Mouse (Mus musculus): Measurements from ENCODE around the gene Adh4. TPM values are rescaled to one million over a fixed set of nuclear protein-coding genes. Genes with fewer than 3 reads are reported as not detected.

Gene Adh4
- polyA plus RNA-seq, 1 experiment = not detected

DNA sequence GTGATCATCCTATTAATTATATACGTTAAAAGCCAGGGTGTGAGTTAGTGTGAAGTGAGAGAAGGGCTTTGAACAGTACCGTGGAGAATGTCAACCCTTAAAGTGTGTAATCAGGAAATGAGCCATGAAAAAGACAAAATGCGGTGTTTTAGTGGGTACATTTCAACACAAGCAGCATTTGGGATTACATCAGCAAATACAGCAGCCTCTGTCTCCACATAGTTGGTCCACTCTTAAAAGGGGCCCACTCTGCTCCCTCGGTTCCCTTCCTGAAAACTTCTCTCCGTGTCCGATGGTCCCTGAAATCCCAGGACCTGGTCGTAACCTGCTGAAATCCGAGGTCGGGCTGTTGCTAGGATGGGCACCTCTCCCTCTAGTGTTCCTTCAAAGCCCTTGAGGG is 26.9 kb downstream of the Adh4 start:
- H3K27me3 ChIP-seq (ENCODE audit: control insufficient read depth, insufficient read depth, low read length) = no peaks in the 10 kb centered on the region
- H3K4me3 ChIP-seq (ENCODE audit: control insufficient read depth, insufficient read depth, low read length) = peak overlapping the region; percentile 67
- peaks cover 10% of the 10 kb centered on the region for H3K36me3 ChIP-seq (ENCODE audit: control insufficient read depth, insufficient read depth, low read length)
- no peak overlapping the region for H3K27ac ChIP-seq (ENCODE audit: control insufficient read depth, insufficient read depth, low read length)
- H3K4me1 ChIP-seq (replicated peaks; ENCODE audit: control insufficient read depth, insufficient read depth, low read length) = peaks cover 3% of the 10 kb centered on the region; the same call in 1 of the 2 replicates
- TF ChIP-seq POLR2A (IDR thresholded peaks at IDR 0.05; ENCODE audit: control insufficient read depth, extremely low read depth, insufficient read depth, low read length, poor library complexity) = no peak
- TF ChIP-seq CTCF (IDR thresholded peaks at IDR 0.05; ENCODE audit: borderline replicate concordance, control insufficient read depth, extremely low read depth, insufficient read depth, low read length, poor library complexity) = no peak
- DNase-seq = no peak
- 2% methylated on average over 9 of the region's 9 CpGs for WGBS

DNA sequence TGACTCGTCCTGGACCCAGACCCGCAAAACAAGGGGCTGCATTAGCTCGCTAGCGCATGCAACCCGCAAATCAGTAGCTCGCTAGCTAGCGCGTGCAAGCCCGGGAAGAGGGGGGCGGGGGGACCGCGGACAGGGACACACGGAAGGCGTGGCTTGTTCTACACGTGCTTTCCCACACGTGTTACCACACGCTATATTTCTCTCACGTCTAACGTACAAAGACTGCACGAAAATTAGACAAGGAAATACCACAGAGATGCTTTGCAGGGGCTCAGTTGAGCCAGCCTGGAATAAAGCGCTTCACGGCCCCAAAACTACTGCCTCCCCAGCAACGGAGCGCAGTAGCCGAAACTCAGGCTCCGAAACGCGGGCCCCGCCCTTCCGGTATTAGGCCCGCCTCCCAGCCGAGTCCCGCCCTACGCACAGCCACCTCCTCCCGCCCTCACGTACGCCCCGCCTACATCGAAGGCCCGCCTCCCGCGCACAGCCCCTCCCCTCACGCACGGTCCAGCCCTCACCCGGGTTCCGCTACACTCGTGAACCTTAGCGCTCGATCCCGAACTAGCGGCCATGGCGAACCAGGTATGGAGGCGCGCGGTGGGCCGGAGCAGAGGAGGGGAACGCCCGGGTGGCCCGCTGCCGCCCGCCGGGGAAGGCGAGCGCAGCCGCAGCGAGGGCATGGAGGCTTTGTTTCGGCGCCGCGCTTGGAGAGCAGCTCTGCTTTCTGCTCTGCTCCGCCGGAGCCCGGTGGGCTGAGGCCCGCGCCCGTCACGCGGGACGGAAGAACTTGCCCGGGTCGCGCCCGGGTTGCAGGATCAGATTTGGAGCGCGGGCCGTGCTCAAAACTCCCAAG is 27.6 kb downstream of the Adh4 start, which contains the start of gene Adh5:
Gene Adh5 (plus strand): TSS at position 482 of the 853 bp plus-strand sequence.
- WGBS = under 1% methylated on average over 86 of the region's 86 CpGs
- Histone ChIP-seq H3K27ac (ENCODE audit: control insufficient read depth, insufficient read depth, low read length) (no peak within 1 kb of the TSS), H3K4me3 (ENCODE audit: control insufficient read depth, insufficient read depth, low read length) (peak within 1 kb of the TSS; percentile 67), H3K4me1 (replicated peaks; ENCODE audit: control insufficient read depth, insufficient read depth, low read length) (peaks cover 3% of the 10 kb centered on the region; the same call in 1 of the 2 replicates), H3K27me3 (ENCODE audit: control insufficient read depth, insufficient read depth, low read length) (no peaks in the 10 kb centered on the region), H3K36me3 (ENCODE audit: control insufficient read depth, insufficient read depth, low read length) (peaks cover 14% of the 10 kb centered on the region)
- DNase-seq = peak; percentile 92
- TF ChIP-seq CTCF (IDR thresholded peaks at IDR 0.05; ENCODE audit: borderline replicate concordance, control insufficient read depth, extremely low read depth, insufficient read depth, low read length, poor library complexity) (0 out of 2 replicates have a peak, but pooled peaks have one; percentile 61), POLR2A (IDR thresholded peaks at IDR 0.05; ENCODE audit: control insufficient read depth, extremely low read depth, insufficient read depth, low read length, poor library complexity) (peak; percentile 71)

DNA sequence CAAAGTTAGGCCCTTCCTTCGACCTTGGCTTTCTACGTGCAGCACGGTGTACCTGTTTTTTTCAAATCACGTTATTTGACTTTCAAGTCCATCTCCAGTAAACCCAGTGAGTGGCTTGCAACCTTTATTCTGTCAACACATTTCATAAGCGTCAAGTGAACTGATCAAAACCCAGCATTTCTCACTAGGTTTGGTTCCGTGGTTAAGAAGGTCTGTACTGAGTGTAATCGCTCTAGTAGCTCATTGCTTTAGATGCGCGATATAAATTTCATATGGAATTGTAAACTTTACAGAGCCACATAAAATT is 28.2 kb downstream of the Adh4 start:
- Histone ChIP-seq H3K4me1 (replicated peaks; ENCODE audit: control insufficient read depth, insufficient read depth, low read length) (peaks cover 3% of the 10 kb centered on the region; the same call in 1 of the 2 replicates), H3K27me3 (ENCODE audit: control insufficient read depth, insufficient read depth, low read length) (no peaks in the 10 kb centered on the region), H3K36me3 (ENCODE audit: control insufficient read depth, insufficient read depth, low read length) (peaks cover 20% of the 10 kb centered on the region), H3K4me3 (ENCODE audit: control insufficient read depth, insufficient read depth, low read length) (peak overlapping the region; percentile 67), H3K27ac (ENCODE audit: control insufficient read depth, insufficient read depth, low read length) (no peak overlapping the region)
- no peak for DNase-seq
- WGBS = 5% methylated on average over 9 of the region's 9 CpGs
- TF ChIP-seq CTCF (IDR thresholded peaks at IDR 0.05; ENCODE audit: borderline replicate concordance, control insufficient read depth, extremely low read depth, insufficient read depth, low read length, poor library complexity) (no peak), POLR2A (IDR thresholded peaks at IDR 0.05; ENCODE audit: control insufficient read depth, extremely low read depth, insufficient read depth, low read length, poor library complexity) (no peak)

DNA sequence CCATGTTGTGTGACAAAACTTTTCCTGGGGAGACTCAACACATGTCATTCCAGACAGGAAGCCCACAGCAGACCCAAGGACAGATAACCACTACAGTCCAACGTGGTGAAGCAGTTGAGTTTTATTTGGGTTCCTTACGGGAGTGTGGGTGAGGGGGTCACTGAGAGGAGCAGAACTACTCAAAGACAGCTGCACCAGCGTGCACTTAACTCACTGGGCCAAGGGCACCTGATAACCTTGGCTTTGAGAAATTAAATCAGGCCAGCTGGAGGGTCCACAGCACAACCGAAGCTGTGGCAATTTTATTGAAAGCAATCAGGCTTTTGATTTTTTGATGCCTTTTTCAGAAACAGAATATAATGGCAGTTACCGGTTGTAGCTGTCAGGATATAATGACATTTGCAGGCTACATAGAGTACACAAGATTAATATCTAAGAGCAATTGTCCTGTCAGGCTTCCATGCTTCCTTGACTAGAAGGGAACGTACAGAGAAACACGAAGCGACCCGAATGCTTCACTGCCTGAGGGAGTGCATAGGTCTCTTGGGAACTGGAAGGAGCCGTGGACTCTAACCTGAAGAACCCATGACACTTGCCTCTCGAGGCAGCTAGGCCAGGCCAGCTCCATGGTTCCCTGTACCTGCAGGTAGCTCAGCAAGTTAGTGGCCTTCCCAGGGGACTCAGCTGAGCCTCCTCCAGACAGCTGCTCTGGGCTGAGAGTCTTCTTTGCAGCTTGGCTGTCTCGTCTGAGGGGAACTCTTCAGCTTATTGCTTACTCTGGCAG is 33.0 kb downstream of the Adh4 start:
- TF ChIP-seq CTCF (IDR thresholded peaks at IDR 0.05; ENCODE audit: borderline replicate concordance, control insufficient read depth, extremely low read depth, insufficient read depth, low read length, poor library complexity) = no peak
- TF ChIP-seq POLR2A (IDR thresholded peaks at IDR 0.05; ENCODE audit: control insufficient read depth, extremely low read depth, insufficient read depth, low read length, poor library complexity) = no peak
- peaks cover 63% of the 10 kb centered on the region for H3K36me3 ChIP-seq (ENCODE audit: control insufficient read depth, insufficient read depth, low read length)
- no peaks in the 10 kb centered on the region for H3K27me3 ChIP-seq (ENCODE audit: control insufficient read depth, insufficient read depth, low read length)
- 93% methylated on average over 12 of the region's 12 CpGs for WGBS
- no peaks in the 10 kb centered on the region for H3K4me1 ChIP-seq (replicated peaks; ENCODE audit: control insufficient read depth, insufficient read depth, low read length)
- no peak overlapping the region for H3K27ac ChIP-seq (ENCODE audit: control insufficient read depth, insufficient read depth, low read length)
- no peak for DNase-seq
- H3K4me3 ChIP-seq (ENCODE audit: control insufficient read depth, insufficient read depth, low read length) = no peak overlapping the region

DNA sequence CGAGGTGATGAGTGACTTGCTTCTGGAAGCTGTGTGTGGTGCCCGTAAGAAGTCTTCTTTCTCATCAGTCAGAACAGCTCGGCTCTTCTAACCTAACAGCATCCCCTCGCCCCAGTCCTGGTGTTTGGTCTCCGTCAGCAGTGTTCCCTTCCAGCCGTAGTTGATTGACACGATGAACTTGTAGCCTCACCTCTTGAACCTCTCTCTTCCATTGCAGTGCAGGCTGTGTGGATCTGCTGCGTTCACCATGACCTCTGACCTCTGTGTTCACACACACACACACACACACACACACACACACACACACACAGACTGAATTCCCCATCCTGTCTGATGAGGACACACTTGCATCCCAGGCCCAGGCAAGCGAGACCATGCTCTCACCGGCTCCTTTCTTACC is 36.9 kb downstream of the Adh4 start:
- no peak for DNase-seq
- TF ChIP-seq POLR2A (IDR thresholded peaks at IDR 0.05; ENCODE audit: control insufficient read depth, extremely low read depth, insufficient read depth, low read length, poor library complexity) (no peak), CTCF (IDR thresholded peaks at IDR 0.05; ENCODE audit: borderline replicate concordance, control insufficient read depth, extremely low read depth, insufficient read depth, low read length, poor library complexity) (no peak)
- 97% methylated on average over 10 of the region's 10 CpGs for WGBS
- H3K4me1 ChIP-seq (replicated peaks; ENCODE audit: control insufficient read depth, insufficient read depth, low read length) = no peaks in the 10 kb centered on the region
- peaks cover 83% of the 10 kb centered on the region for H3K36me3 ChIP-seq (ENCODE audit: control insufficient read depth, insufficient read depth, low read length)
- no peak overlapping the region for H3K4me3 ChIP-seq (ENCODE audit: control insufficient read depth, insufficient read depth, low read length)
- H3K27ac ChIP-seq (ENCODE audit: control insufficient read depth, insufficient read depth, low read length) = no peak overlapping the region
- H3K27me3 ChIP-seq (ENCODE audit: control insufficient read depth, insufficient read depth, low read length) = no peaks in the 10 kb centered on the region

DNA sequence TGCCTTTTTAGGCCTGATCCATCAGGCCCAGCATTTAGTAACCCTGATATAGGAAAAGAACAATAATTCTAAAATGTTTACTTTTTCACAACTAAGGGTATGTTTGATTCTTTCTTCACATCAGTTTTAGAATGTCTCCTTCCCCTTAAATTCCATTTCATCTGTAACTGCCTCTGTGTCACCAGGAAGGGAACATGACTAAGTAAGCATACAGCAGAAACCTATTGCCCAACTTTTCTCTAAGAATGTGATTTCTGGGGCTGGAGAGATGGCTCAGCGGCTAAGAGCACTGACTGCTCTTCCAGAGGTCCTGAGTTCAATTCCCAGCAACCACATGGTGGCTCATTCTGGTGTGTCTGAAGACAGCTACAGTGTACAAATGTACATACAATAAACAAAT is 39.0 kb downstream of the Adh4 start:
- H3K36me3 ChIP-seq (ENCODE audit: control insufficient read depth, insufficient read depth, low read length) = peaks cover 80% of the 10 kb centered on the region
- no peak overlapping the region for H3K27ac ChIP-seq (ENCODE audit: control insufficient read depth, insufficient read depth, low read length)
- 98% methylated on average over 1 of the region's 1 CpGs for whole genome bisulfite sequencing
- H3K4me1 ChIP-seq (replicated peaks; ENCODE audit: control insufficient read depth, insufficient read depth, low read length) = no peaks in the 10 kb centered on the region
- TF ChIP-seq POLR2A (IDR thresholded peaks at IDR 0.05; ENCODE audit: control insufficient read depth, extremely low read depth, insufficient read depth, low read length, poor library complexity) = no peak
- no peak for TF ChIP-seq CTCF (IDR thresholded peaks at IDR 0.05; ENCODE audit: borderline replicate concordance, control insufficient read depth, extremely low read depth, insufficient read depth, low read length, poor library complexity)
- no peak for DNase-seq
- no peak overlapping the region for H3K4me3 ChIP-seq (ENCODE audit: control insufficient read depth, insufficient read depth, low read length)
- no peaks in the 10 kb centered on the region for H3K27me3 ChIP-seq (ENCODE audit: control insufficient read depth, insufficient read depth, low read length)

All from thymus, adult 2 months (tissue).